Mouse (Mus musculus): ENCODE data around the gene Aldh1l1.

- no peak for TF ChIP-seq CTCF (IDR thresholded peaks at IDR 0.05; ENCODE audit: low read depth, low read length)
- no peak for TF ChIP-seq TAL1 (conservative IDR thresholded peaks at IDR 0.05; ENCODE audit: low read depth, low read length)
- TF ChIP-seq GATA1 (IDR thresholded peaks at IDR 0.05; ENCODE audit: borderline replicate concordance, low read length) = no peak
- TF ChIP-seq POLR2AphosphoS5 (IDR thresholded peaks at IDR 0.05; ENCODE audit: insufficient replicate concordance, low read depth, low read length) = no peak
- TF ChIP-seq GATA2 (IDR thresholded peaks at IDR 0.05; ENCODE audit: borderline replicate concordance, low read depth, low read length) = no peak
Observed at GRCm38 (mm10) chr6:90588113-90588512, 101.9 kb downstream of the Aldh1l1 start.

Measured in G1E (cell line).